Mouse (Mus musculus): ENCODE measurements around the gene Manbal.
A peak's percentile ranks its signal among the peaks of the same experiment; 100 is the strongest.

Manbal gene

GRCm38 (mm10) chr2:157367184-157367893, at the start of gene Manbal:
Gene Manbal (plus strand): TSS chr2:157367594.
- peak; percentile 86 to 98 for DNase-seq (ENCODE audit: low spot score in 2 of 2)

- DNase-seq (ENCODE audit: low spot score in 2 of 2) = no peak
Measured at GRCm38 (mm10) chr2:157320135-157320534, 47.3 kb upstream of the Manbal start.

GRCm38 (mm10) chr2:157320886-157321285, 46.5 kb upstream of the Manbal start:
- DNase-seq (ENCODE audit: low spot score in 2 of 2) = no peak

GRCm38 (mm10) chr2:157322029-157322766, 45.2 kb upstream of the Manbal start:
- DNase-seq (ENCODE audit: low spot score in 2 of 2) = no peak

- no peak for DNase-seq (ENCODE audit: low spot score in 2 of 2)
Measured at GRCm38 (mm10) chr2:157325238-157325637, 42.2 kb upstream of the Manbal start.

- no peak for DNase-seq (ENCODE audit: low spot score in 2 of 2)
Measured at GRCm38 (mm10) chr2:157328106-157328505, 39.3 kb upstream of the Manbal start.

- DNase-seq (ENCODE audit: low spot score in 2 of 2) = no peak
Measured at GRCm38 (mm10) chr2:157328570-157328969, 38.8 kb upstream of the Manbal start.

GRCm38 (mm10) chr2:157332059-157332458, 35.3 kb upstream of the Manbal start:
- DNase-seq (ENCODE audit: low spot score in 2 of 2) = no peak

GRCm38 (mm10) chr2:157338663-157339062, 28.7 kb upstream of the Manbal start:
- peak; percentile 45 to 58 for DNase-seq (ENCODE audit: low spot score in 2 of 2)

- DNase-seq (ENCODE audit: low spot score in 2 of 2) = no peak
Measured at GRCm38 (mm10) chr2:157339532-157339931, 27.9 kb upstream of the Manbal start.

- DNase-seq (ENCODE audit: low spot score in 2 of 2) = peak; percentile 42 to 67
Measured at GRCm38 (mm10) chr2:157340221-157340741, 27.1 kb upstream of the Manbal start.

GRCm38 (mm10) chr2:157341554-157342270, 25.7 kb upstream of the Manbal start:
- DNase-seq (ENCODE audit: low spot score in 2 of 2) = peak; percentile 55 to 78

- no peak for DNase-seq (ENCODE audit: low spot score in 2 of 2)
Measured at GRCm38 (mm10) chr2:157342328-157342926, 25.0 kb upstream of the Manbal start.

GRCm38 (mm10) chr2:157343337-157343736, 24.1 kb upstream of the Manbal start:
- DNase-seq (ENCODE audit: low spot score in 2 of 2) = no peak

- peak; percentile 39 to 51 for DNase-seq (ENCODE audit: low spot score in 2 of 2)
Measured at GRCm38 (mm10) chr2:157347361-157348159, 19.8 kb upstream of the Manbal start, which contains the start of gene Ghrh. Gene Ghrh (minus strand): TSS chr2:157347506.

- no peak for DNase-seq (ENCODE audit: low spot score in 2 of 2)
Measured at GRCm38 (mm10) chr2:157349121-157349778, 18.1 kb upstream of the Manbal start.

GRCm38 (mm10) chr2:157353183-157353582, 14.2 kb upstream of the Manbal start:
- DNase-seq (ENCODE audit: low spot score in 2 of 2) = no peak

GRCm38 (mm10) chr2:157354106-157354505, 13.3 kb upstream of the Manbal start:
- no peak for DNase-seq (ENCODE audit: low spot score in 2 of 2)

- no peak for DNase-seq (ENCODE audit: low spot score in 2 of 2)
Measured at GRCm38 (mm10) chr2:157360028-157360427, 7.4 kb upstream of the Manbal start.

- no peak for DNase-seq (ENCODE audit: low spot score in 2 of 2)
Measured at GRCm38 (mm10) chr2:157363031-157363430, 4.4 kb upstream of the Manbal start.
